Mouse (Mus musculus) liver, embryonic 11.5 days (tissue): ENCODE results near the gene Vmn2r69. TPM values are rescaled to one million over a fixed set of nuclear protein-coding genes. Genes with fewer than 3 reads are reported as not detected.

Experiments
- ATAC-seq: fragments of 200-750 bp; cut with Nextera tagmentation; replicated peaks from 2 replicates; pipeline ENCODE4 v1.8.0; 2017; ENCODE audit warnings: moderate number of reproducible peaks, mild to moderate bottlenecking, moderate TSS enrichment, moderate library complexity; ENCODE audit not compliant: low FRiP score
- DNase-seq: peaks from one replicate; pipeline ENCODE4 v3.0.0-alpha.2; 2017; ENCODE audit warnings: low spot score
- H3K27ac ChIP-seq: fragments of 300-500 bp; sonication (generic); 2 replicates; pipeline ENCODE4 v1.5.1; 2014; ENCODE audit warnings: mild to moderate bottlenecking, low read depth, low read length, control low read depth
- H3K27me3 ChIP-seq: fragments of 300-500 bp; sonication (generic); replicated peaks from 2 replicates; pipeline ENCODE4 v1.6.1; 2014; ENCODE audit warnings: low read length, mixed read lengths; ENCODE audit not compliant: control insufficient read depth, insufficient read depth
- H3K36me3 ChIP-seq: fragments of 300-500 bp; sonication (generic); 2 replicates; pipeline ENCODE4 v1.6.1; 2014; ENCODE audit warnings: mild to moderate bottlenecking, low read length, moderate library complexity, mixed read lengths; ENCODE audit not compliant: control insufficient read depth, insufficient read depth
- H3K4me1 ChIP-seq: fragments of 300-500 bp; sonication (generic); replicated peaks from 2 replicates; pipeline ENCODE4 v1.6.1; 2014; ENCODE audit warnings: low read length, mixed read lengths; ENCODE audit not compliant: control insufficient read depth, insufficient read depth
- H3K4me2 ChIP-seq: fragments of 300-500 bp; sonication (generic); 2 replicates; pipeline ENCODE4 v1.6.1; 2014; ENCODE audit warnings: mild to moderate bottlenecking, control low read depth, moderate library complexity
- H3K4me3 ChIP-seq: fragments of 300-500 bp; sonication (generic); 2 replicates; pipeline ENCODE4 v1.5.1; 2014; ENCODE audit warnings: low read depth, low read length, control low read depth
- H3K9ac ChIP-seq: fragments of 300-500 bp; sonication (generic); 2 replicates; pipeline ENCODE4 v1.6.1; 2014; ENCODE audit warnings: low read depth, low read length, control low read depth
- H3K9me3 ChIP-seq: fragments of 300-500 bp; sonication (generic); 2 replicates; pipeline ENCODE4 v1.6.1; 2016; ENCODE audit warnings: low read length, inconsistent platforms, mixed read lengths; ENCODE audit not compliant: control insufficient read depth
- WGBS: fragments of 180-500 bp; shearing (Covaris S2); extraction: QIAGEN DNeasy Blood & Tissue Kit; methylation state at CpG from one replicate; pipeline ENCODE4 v1.1.7; 2014; 5-methylcytosine and 5-hydroxymethylcytosine counted together
- polyA plus RNA-seq: library from polyadenylated mRNA; unstranded; fragments of >200 nt; fragmentation: Nextera tagmentation; extraction: Ambion mirVana; gene quantifications from 2 replicates; pipeline ENCODE4 v1.2.1, GENCODE M21; 2014

Vmn2r69 gene
- polyA plus RNA-seq = not detected in 2 replicates

DNA sequence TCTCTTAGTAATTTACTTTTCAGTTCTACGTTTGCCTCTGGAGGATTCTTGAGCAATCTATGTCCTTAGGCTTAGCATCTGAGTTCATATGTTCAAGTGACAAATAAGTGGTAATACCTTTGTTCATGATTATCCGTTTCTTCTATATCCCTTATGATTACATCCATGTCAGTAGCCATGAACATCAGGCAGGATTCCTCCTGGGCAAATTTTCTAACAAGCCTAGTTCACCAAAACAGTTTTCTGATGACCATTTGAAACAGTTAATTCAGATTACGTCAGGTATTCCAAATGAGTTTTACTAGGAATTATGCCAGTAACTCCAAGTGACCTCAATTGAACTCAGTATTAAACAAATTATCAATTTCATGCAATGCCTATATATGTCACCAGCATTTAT, at the start of gene Vmn2r69:
Gene Vmn2r69, minus strand, starts transcription at position 101 of the 400 bp plus-strand sequence.
- ATAC-seq (no peak), DNase-seq (no peak)
- no peaks in the 10 kb centered on the region for H3K27me3 ChIP-seq
- H3K4me2 ChIP-seq = no peak within 1 kb of the TSS
- no peak within 1 kb of the TSS for H3K4me3 ChIP-seq
- no peaks in the 10 kb centered on the region for H3K9me3 ChIP-seq
- WGBS = 63% methylated on average over 3 of the region's 3 CpGs
- H3K36me3 ChIP-seq = no peaks in the 10 kb centered on the region
- no peak within 1 kb of the TSS for H3K27ac ChIP-seq
- H3K9ac ChIP-seq = no peak within 1 kb of the TSS
- H3K4me1 ChIP-seq = no peaks in the 10 kb centered on the region

Other genes starting within 250 kb of the Vmn2r69 start
- gene Vmn2r68, start 178.1 kb downstream of the Vmn2r69 start, polyA plus RNA-seq = not detected in 2 replicates
- not detected in 2 replicates for gene Vmn2r71, start 147.2 kb upstream of the Vmn2r69 start, polyA plus RNA-seq
- not detected in 2 replicates for gene Vmn2r70, start 153.3 kb upstream of the Vmn2r69 start, polyA plus RNA-seq